Mouse (Mus musculus) liver, adult 2 months (tissue): Measurements from ENCODE around the gene Ttc32. TPM values are rescaled to one million over a fixed set of nuclear protein-coding genes. Genes with fewer than 3 reads are reported as not detected.

Experiments
- DNase-seq: peaks from one replicate; pipeline ENCODE4 v3.0.0-alpha.2; 2011; ENCODE audit warnings: low read depth, low spot score; ENCODE audit errors: extremely low read depth
- H3K27ac ChIP-seq: fragments of 200-500 bp; replicated peaks from 2 replicates; pipeline ENCODE4 v1.5.1; 2012; ENCODE audit warnings: low read depth, mild to moderate bottlenecking, control low read depth, inconsistent platforms, low read length; ENCODE audit not compliant: insufficient read depth
- H3K27me3 ChIP-seq: fragments of 200-500 bp; 2 replicates; pipeline ENCODE4 v1.6.1; 2012; ENCODE audit warnings: mild to moderate bottlenecking, moderate library complexity, low read length, inconsistent platforms; ENCODE audit not compliant: control insufficient read depth, insufficient read depth
- H3K36me3 ChIP-seq: fragments of 200-500 bp; 2 replicates; pipeline ENCODE4 v1.6.1; 2012; ENCODE audit warnings: low read length, inconsistent platforms; ENCODE audit not compliant: control insufficient read depth, insufficient read depth
- H3K4me1 ChIP-seq: fragments of 200-500 bp; 2 replicates; pipeline ENCODE4 v1.6.1; 2011; ENCODE audit warnings: low read length; ENCODE audit not compliant: control insufficient read depth, insufficient read depth
- H3K4me3 ChIP-seq: fragments of 200-500 bp; 2 replicates; pipeline ENCODE4 v1.5.1; 2011; ENCODE audit warnings: low read depth, mild to moderate bottlenecking, control low read depth, low read length, moderate library complexity; ENCODE audit not compliant: insufficient read depth
- H3K79me2 ChIP-seq: fragments of 200-500 bp; 2 replicates; pipeline ENCODE4 v1.6.1; 2012; ENCODE audit warnings: inconsistent platforms, mild to moderate bottlenecking, low read length, moderate library complexity; ENCODE audit not compliant: control insufficient read depth, insufficient read depth
- H3K9ac ChIP-seq: fragments of 200-500 bp; 2 replicates; pipeline ENCODE4 v1.6.1; 2012; ENCODE audit warnings: low read depth, mild to moderate bottlenecking, control low read depth, inconsistent platforms, low read length
- CTCF ChIP-seq: fragments of 200-500 bp; IDR thresholded peaks from 2 replicates; pipeline ENCODE4 v1.5.1; 2011; ENCODE audit warnings: low read depth, low read length, control low read depth
- POLR2A ChIP-seq: fragments of 200-500 bp; IDR thresholded peaks from 2 replicates; pipeline ENCODE4 v1.6.1; 2011; ENCODE audit warnings: low read length, control low read depth; ENCODE audit not compliant: insufficient read depth; ENCODE audit errors: extremely low read depth
- whole genome bisulfite sequencing: fragments of 180-500 bp; shearing (Covaris S2); methylation state at CpG from one replicate; pipeline ENCODE4 v1.1.7; 2018; 5-methylcytosine and 5-hydroxymethylcytosine counted together
- polyA plus RNA-seq: library from polyadenylated mRNA; depleted of rRNA; stranded (reverse); fragments of >200 nt; gene quantifications from 2 replicates; pipeline ENCODE4 v1.2.3, GENCODE M21; 2012
- total RNA-seq: library from RNA; depleted of rRNA; stranded (reverse); fragments of >200 nt; gene quantifications from 2 replicates; pipeline ENCODE4 v1.2.3, GENCODE M21; 2014

Ttc32 gene
- total and polyA plus RNA-seq, 2 experiments, result 13.8 to 22.1 TPM

GRCm38 (mm10) chr12:9046674-9047073 lies 16.9 kb downstream of the Ttc32 start:
- no peak for DNase-seq
- no peak for TF ChIP-seq CTCF
- no peak for TF ChIP-seq POLR2A

GRCm38 (mm10) chr12:9048090-9048489 lies 18.3 kb downstream of the Ttc32 start:
- no peak overlapping the region for H3K27ac ChIP-seq
- no peaks in the 10 kb centered on the region for H3K79me2 ChIP-seq
- no peak overlapping the region for H3K9ac ChIP-seq
- no peaks in the 10 kb centered on the region for H3K27me3 ChIP-seq
- H3K4me1 ChIP-seq, result no peaks in the 10 kb centered on the region
- 53% methylated on average over 8 of the region's 8 CpGs for WGBS
- TF ChIP-seq POLR2A, result no peak
- H3K36me3 ChIP-seq, result no peaks in the 10 kb centered on the region
- no peak overlapping the region for H3K4me3 ChIP-seq
- no peak for DNase-seq

More at GRCm38 (mm10) chr12:9046674-9047073, 16.9 kb downstream of the Ttc32 start:
- no peak overlapping the region for H3K27ac ChIP-seq
- H3K4me1 ChIP-seq, result no peaks in the 10 kb centered on the region
- no peak overlapping the region for H3K4me3 ChIP-seq
- no peak overlapping the region for H3K9ac ChIP-seq
- no peaks in the 10 kb centered on the region for H3K79me2 ChIP-seq
- H3K36me3 ChIP-seq, result peaks cover 4% of the 10 kb centered on the region
- 88% methylated on average over 4 of the region's 4 CpGs for WGBS
- no peaks in the 10 kb centered on the region for H3K27me3 ChIP-seq

- Histone ChIP-seq H3K4me3 (no peak overlapping the region), H3K79me2 (no peaks in the 10 kb centered on the region), H3K4me1 (no peaks in the 10 kb centered on the region), H3K27me3 (no peaks in the 10 kb centered on the region), H3K36me3 (no peaks in the 10 kb centered on the region), H3K27ac (no peak overlapping the region), H3K9ac (no peak overlapping the region)
- TF ChIP-seq CTCF (no peak), POLR2A (no peak)
- 39% methylated on average over 6 of the region's 6 CpGs for WGBS
- no peak for DNase-seq
These were observed 21.0 kb downstream of the Ttc32 start for GRCm38 (mm10) chr12:9050824-9051223.

GRCm38 (mm10) chr12:9052075-9052829 lies 22.5 kb downstream of the Ttc32 start:
- no peak for TF ChIP-seq POLR2A
- peak; percentile 95 for TF ChIP-seq CTCF
- 58% methylated on average over 8 of the region's 8 CpGs for WGBS
- H3K36me3 ChIP-seq, result no peaks in the 10 kb centered on the region

GRCm38 (mm10) chr12:9053345-9053744 lies 23.5 kb downstream of the Ttc32 start:
- TF ChIP-seq CTCF (no peak), POLR2A (no peak)
- Histone ChIP-seq H3K27ac (no peak overlapping the region), H3K9ac (no peak overlapping the region), H3K4me1 (no peaks in the 10 kb centered on the region), H3K79me2 (no peaks in the 10 kb centered on the region), H3K4me3 (no peak overlapping the region), H3K36me3 (no peaks in the 10 kb centered on the region), H3K27me3 (no peaks in the 10 kb centered on the region)
- no peak for DNase-seq
- 81% methylated on average over 7 of the region's 7 CpGs for WGBS

More at GRCm38 (mm10) chr12:9052075-9052829, 22.5 kb downstream of the Ttc32 start:
- no peaks in the 10 kb centered on the region for H3K79me2 ChIP-seq
- H3K4me3 ChIP-seq, result no peak overlapping the region
- peak; percentile 57 for DNase-seq
- H3K27ac ChIP-seq, result no peak overlapping the region
- H3K4me1 ChIP-seq, result no peaks in the 10 kb centered on the region
- H3K27me3 ChIP-seq, result no peaks in the 10 kb centered on the region
- H3K9ac ChIP-seq, result no peak overlapping the region

- H3K9ac ChIP-seq, result no peak overlapping the region
- H3K36me3 ChIP-seq, result no peaks in the 10 kb centered on the region
- TF ChIP-seq CTCF, result no peak
- TF ChIP-seq POLR2A, result no peak
- DNase-seq, result no peak
- no peak overlapping the region for H3K27ac ChIP-seq
- no peaks in the 10 kb centered on the region for H3K27me3 ChIP-seq
- H3K4me3 ChIP-seq, result no peak overlapping the region
- no peaks in the 10 kb centered on the region for H3K4me1 ChIP-seq
- WGBS, result 81% methylated on average over 2 of the region's 2 CpGs
- no peaks in the 10 kb centered on the region for H3K79me2 ChIP-seq
These were observed 24.2 kb downstream of the Ttc32 start for GRCm38 (mm10) chr12:9054012-9054411.
